Mouse (Mus musculus) megakaryocyte, embryonic 14.5 days (primary cell): ENCODE data around the gene Ncbp1. TPM values are rescaled to one million over a fixed set of nuclear protein-coding genes. Genes with fewer than 3 reads are reported as not detected.

Experiments used
- H3K27me3 ChIP-seq: replicated peaks from 2 replicates; pipeline ENCODE3; 2012; ENCODE audit warnings: inconsistent platforms
- H3K36me3 ChIP-seq: replicated peaks from 2 replicates; pipeline ENCODE3; 2012; ENCODE audit warnings: low read length, inconsistent platforms, mixed read lengths
- H3K4me1 ChIP-seq: 2 replicates; pipeline ENCODE4 v1.6.1; 2012; ENCODE audit warnings: inconsistent platforms
- H3K4me3 ChIP-seq: replicated peaks from 2 replicates; pipeline ENCODE3; 2012; ENCODE audit warnings: moderate library complexity, mild to moderate bottlenecking, inconsistent platforms
- H3K9me3 ChIP-seq: 2 replicates; pipeline ENCODE4 v1.6.1; 2012; ENCODE audit warnings: inconsistent platforms
- FLI1 ChIP-seq: IDR thresholded peaks from 2 replicates; pipeline ENCODE4 v1.6.1; 2012; ENCODE audit warnings: low read length, inconsistent platforms, mixed read lengths
- GATA1 ChIP-seq: IDR thresholded peaks from 3 replicates; pipeline ENCODE4 v1.6.1; 2012; ENCODE audit warnings: mixed read lengths, low read length, inconsistent platforms, borderline replicate concordance
- polyA plus RNA-seq: library from polyadenylated mRNA; stranded (reverse); fragments of >175 nt; gene quantifications from 2 replicates; pipeline ENCODE4 v1.2.3, GENCODE M21; 2012; ENCODE audit warnings: low replicate concordance; ENCODE audit not compliant: insufficient read depth

The Ncbp1 gene
- polyA plus RNA-seq, 1 experiment: 11.5 TPM

- TF ChIP-seq FLI1 (no peak), GATA1 (no peak)
- H3K27me3 ChIP-seq: peaks cover 8% of the 10 kb centered on the region
- H3K9me3 ChIP-seq: no peaks in the 10 kb centered on the region
- peaks cover 19% of the 10 kb centered on the region for H3K4me1 ChIP-seq
- no peak overlapping the region for H3K4me3 ChIP-seq
- peaks cover 50% of the 10 kb centered on the region for H3K36me3 ChIP-seq
Measured at GRCm38 (mm10) chr4:46101211-46101711, 37.2 kb upstream of the Ncbp1 start.

- Histone ChIP-seq H3K4me1 (peaks cover 11% of the 10 kb centered on the region), H3K27me3 (peaks cover 3% of the 10 kb centered on the region), H3K9me3 (no peaks in the 10 kb centered on the region), H3K4me3 (no peak overlapping the region), H3K36me3 (peaks cover 47% of the 10 kb centered on the region)
- no peak for TF ChIP-seq GATA1
- no peak for TF ChIP-seq FLI1
Measured at GRCm38 (mm10) chr4:46102078-46102769, 36.2 kb upstream of the Ncbp1 start.

- TF ChIP-seq GATA1: no peak
- no peak for TF ChIP-seq FLI1
- peaks cover 77% of the 10 kb centered on the region for H3K36me3 ChIP-seq
Measured at GRCm38 (mm10) chr4:46110084-46110483, 28.3 kb upstream of the Ncbp1 start.

GRCm38 (mm10) chr4:46111361-46111760 lies 27.1 kb upstream of the Ncbp1 start:
- Histone ChIP-seq H3K4me3 (no peak overlapping the region), H3K9me3 (no peaks in the 10 kb centered on the region), H3K36me3 (peaks cover 86% of the 10 kb centered on the region), H3K27me3 (no peaks in the 10 kb centered on the region), H3K4me1 (no peaks in the 10 kb centered on the region)
- TF ChIP-seq GATA1 (no peak), FLI1 (no peak)

More at GRCm38 (mm10) chr4:46110084-46110483, 28.3 kb upstream of the Ncbp1 start:
- Histone ChIP-seq H3K9me3 (no peaks in the 10 kb centered on the region), H3K27me3 (no peaks in the 10 kb centered on the region), H3K4me3 (no peak overlapping the region), H3K4me1 (no peaks in the 10 kb centered on the region)

GRCm38 (mm10) chr4:46115308-46115707 lies 23.1 kb upstream of the Ncbp1 start:
- Histone ChIP-seq H3K4me1 (0 out of 2 replicates have a peak, but pooled peaks cover 3% of the 10 kb centered on the region), H3K36me3 (peaks cover 93% of the 10 kb centered on the region), H3K9me3 (no peaks in the 10 kb centered on the region), H3K27me3 (no peaks in the 10 kb centered on the region), H3K4me3 (no peak overlapping the region)
- TF ChIP-seq FLI1 (no peak), GATA1 (no peak)

- no peak for TF ChIP-seq GATA1
- no peak for TF ChIP-seq FLI1
- Histone ChIP-seq H3K4me1 (0 out of 2 replicates have a peak, but pooled peaks cover 3% of the 10 kb centered on the region), H3K4me3 (no peak overlapping the region), H3K27me3 (no peaks in the 10 kb centered on the region), H3K36me3 (peaks cover 96% of the 10 kb centered on the region), H3K9me3 (no peaks in the 10 kb centered on the region)
Measured at GRCm38 (mm10) chr4:46116544-46117175, 21.8 kb upstream of the Ncbp1 start.

GRCm38 (mm10) chr4:46117536-46117935 lies 20.9 kb upstream of the Ncbp1 start:
- TF ChIP-seq GATA1: no peak
- no peak for TF ChIP-seq FLI1
- no peaks in the 10 kb centered on the region for H3K9me3 ChIP-seq
- H3K27me3 ChIP-seq: no peaks in the 10 kb centered on the region
- H3K4me1 ChIP-seq: 0 out of 2 replicates have a peak, but pooled peaks cover 3% of the 10 kb centered on the region
- no peak overlapping the region for H3K4me3 ChIP-seq
- peaks cover 99% of the 10 kb centered on the region for H3K36me3 ChIP-seq

- Histone ChIP-seq H3K4me3 (no peak overlapping the region), H3K4me1 (peaks cover 7% of the 10 kb centered on the region), H3K27me3 (no peaks in the 10 kb centered on the region), H3K9me3 (no peaks in the 10 kb centered on the region), H3K36me3 (peaks cover 98% of the 10 kb centered on the region)
- TF ChIP-seq FLI1: no peak
- no peak for TF ChIP-seq GATA1
Measured at GRCm38 (mm10) chr4:46119514-46120094, 18.8 kb upstream of the Ncbp1 start.

GRCm38 (mm10) chr4:46120767-46121166 lies 17.6 kb upstream of the Ncbp1 start:
- no peak for TF ChIP-seq GATA1
- no peak overlapping the region for H3K4me3 ChIP-seq
- peaks cover 99% of the 10 kb centered on the region for H3K36me3 ChIP-seq
- H3K4me1 ChIP-seq: peaks cover 10% of the 10 kb centered on the region
- no peaks in the 10 kb centered on the region for H3K9me3 ChIP-seq
- H3K27me3 ChIP-seq: no peaks in the 10 kb centered on the region

GRCm38 (mm10) chr4:46123358-46123757 lies 15.1 kb upstream of the Ncbp1 start:
- H3K36me3 ChIP-seq: peaks cover 95% of the 10 kb centered on the region
- TF ChIP-seq GATA1 (no peak), FLI1 (no peak)

More at GRCm38 (mm10) chr4:46123358-46123757, 15.1 kb upstream of the Ncbp1 start:
- Histone ChIP-seq H3K27me3 (no peaks in the 10 kb centered on the region), H3K4me1 (peaks cover 8% of the 10 kb centered on the region), H3K4me3 (no peak overlapping the region), H3K9me3 (no peaks in the 10 kb centered on the region)
